Mouse (Mus musculus): ENCODE data around the gene Mbd6. TPM values are rescaled to one million over a fixed set of nuclear protein-coding genes. Genes with fewer than 3 reads are reported as not detected.

The Mbd6 gene
- polyA plus RNA-seq, 1 experiment from 2014 or later = 9.9 TPM

GRCm38 (mm10) chr10:127267318-127267717 lies 21.5 kb downstream of the Mbd6 start:
- Histone ChIP-seq H3K4me3 (ENCODE audit: low read length) (peak overlapping the region; percentile 98), H3K27me3 (replicated peaks; ENCODE audit: control insufficient read depth, insufficient read depth, low read length) (peaks cover 3% of the 10 kb centered on the region), H3K9me3 (ENCODE audit: control insufficient read depth, low read length) (no peaks in the 10 kb centered on the region), H3K4me2 (ENCODE audit: low read depth, low read length) (peak overlapping the region; percentile 83), H3K27ac (ENCODE audit: low read length) (no peak overlapping the region), H3K4me1 (ENCODE audit: control insufficient read depth, insufficient read depth, low read length) (peaks cover 23% of the 10 kb centered on the region), H3K36me3 (ENCODE audit: control insufficient read depth, insufficient read depth, low read length) (no peaks in the 10 kb centered on the region), H3K9ac (ENCODE audit: low read depth, low read length) (peak overlapping the region; percentile 100)
- WGBS = 64% methylated on average over 5 of the region's 5 CpGs
- ATAC-seq = no peak

GRCm38 (mm10) chr10:127266112-127267091 lies 22.4 kb downstream of the Mbd6 start, which contains the start of gene Dctn2:
Dctn2 (plus strand) TSS chr10:127266368.
- Histone ChIP-seq H3K27me3 (replicated peaks; ENCODE audit: control insufficient read depth, insufficient read depth, low read length) (peaks cover 5% of the 10 kb centered on the region), H3K9ac (ENCODE audit: low read depth, low read length) (peak within 1 kb of the TSS; percentile 100), H3K36me3 (ENCODE audit: control insufficient read depth, insufficient read depth, low read length) (no peaks in the 10 kb centered on the region), H3K4me1 (ENCODE audit: control insufficient read depth, insufficient read depth, low read length) (peaks cover 23% of the 10 kb centered on the region), H3K4me3 (ENCODE audit: low read length) (peak within 1 kb of the TSS; percentile 98), H3K9me3 (ENCODE audit: control insufficient read depth, low read length) (no peaks in the 10 kb centered on the region), H3K27ac (ENCODE audit: low read length) (peak within 1 kb of the TSS; percentile 81), H3K4me2 (ENCODE audit: low read depth, low read length) (peak within 1 kb of the TSS; percentile 83)
- WGBS = under 1% methylated on average over 70 of the region's 70 CpGs
- ATAC-seq = peak; percentile 97

- Histone ChIP-seq H3K9ac (ENCODE audit: low read depth, low read length) (no peak overlapping the region), H3K27ac (ENCODE audit: low read length) (no peak overlapping the region), H3K4me1 (ENCODE audit: control insufficient read depth, insufficient read depth, low read length) (peaks cover 23% of the 10 kb centered on the region), H3K4me3 (ENCODE audit: low read length) (no peak overlapping the region), H3K27me3 (replicated peaks; ENCODE audit: control insufficient read depth, insufficient read depth, low read length) (peaks cover 5% of the 10 kb centered on the region), H3K9me3 (ENCODE audit: control insufficient read depth, low read length) (no peaks in the 10 kb centered on the region), H3K4me2 (ENCODE audit: low read depth, low read length) (0 out of 2 replicates have a peak overlapping the region, but pooled peaks have one; percentile 13), H3K36me3 (ENCODE audit: control insufficient read depth, insufficient read depth, low read length) (no peaks in the 10 kb centered on the region)
- peak; percentile 44; the same call in 1 of the 2 replicates for ATAC-seq
- 30% methylated on average over 4 of the region's 4 CpGs for WGBS
These were observed 23.1 kb downstream of the Mbd6 start for GRCm38 (mm10) chr10:127265727-127266111.

GRCm38 (mm10) chr10:127264971-127265370 lies 23.8 kb downstream of the Mbd6 start:
- Histone ChIP-seq H3K4me2 (ENCODE audit: low read depth, low read length) (no peak overlapping the region), H3K36me3 (ENCODE audit: control insufficient read depth, insufficient read depth, low read length) (no peaks in the 10 kb centered on the region), H3K4me1 (ENCODE audit: control insufficient read depth, insufficient read depth, low read length) (peaks cover 22% of the 10 kb centered on the region), H3K4me3 (ENCODE audit: low read length) (no peak overlapping the region), H3K27ac (ENCODE audit: low read length) (no peak overlapping the region), H3K9ac (ENCODE audit: low read depth, low read length) (no peak overlapping the region), H3K9me3 (ENCODE audit: control insufficient read depth, low read length) (no peaks in the 10 kb centered on the region), H3K27me3 (replicated peaks; ENCODE audit: control insufficient read depth, insufficient read depth, low read length) (peaks cover 5% of the 10 kb centered on the region)
- ATAC-seq = no peak
- WGBS = 72% methylated on average over 4 of the region's 4 CpGs

GRCm38 (mm10) chr10:127264336-127264735 lies 24.5 kb downstream of the Mbd6 start:
- 77% methylated on average over 8 of the region's 8 CpGs for WGBS
- H3K9me3 ChIP-seq (ENCODE audit: control insufficient read depth, low read length) = no peaks in the 10 kb centered on the region
- peaks cover 5% of the 10 kb centered on the region for H3K27me3 ChIP-seq (replicated peaks; ENCODE audit: control insufficient read depth, insufficient read depth, low read length)
- no peak for ATAC-seq
- no peak overlapping the region for H3K27ac ChIP-seq (ENCODE audit: low read length)
- peaks cover 21% of the 10 kb centered on the region for H3K4me1 ChIP-seq (ENCODE audit: control insufficient read depth, insufficient read depth, low read length)
- no peaks in the 10 kb centered on the region for H3K36me3 ChIP-seq (ENCODE audit: control insufficient read depth, insufficient read depth, low read length)
- H3K9ac ChIP-seq (ENCODE audit: low read depth, low read length) = no peak overlapping the region
- H3K4me3 ChIP-seq (ENCODE audit: low read length) = no peak overlapping the region
- no peak overlapping the region for H3K4me2 ChIP-seq (ENCODE audit: low read depth, low read length)

- H3K9ac ChIP-seq (ENCODE audit: low read depth, low read length) = no peak overlapping the region
- no peak for ATAC-seq
- H3K36me3 ChIP-seq (ENCODE audit: control insufficient read depth, insufficient read depth, low read length) = no peaks in the 10 kb centered on the region
- peaks cover 16% of the 10 kb centered on the region for H3K4me1 ChIP-seq (ENCODE audit: control insufficient read depth, insufficient read depth, low read length)
- H3K9me3 ChIP-seq (ENCODE audit: control insufficient read depth, low read length) = no peaks in the 10 kb centered on the region
- no peak overlapping the region for H3K27ac ChIP-seq (ENCODE audit: low read length)
- no peak overlapping the region for H3K4me3 ChIP-seq (ENCODE audit: low read length)
- 59% methylated on average over 3 of the region's 3 CpGs for WGBS
- no peak overlapping the region for H3K4me2 ChIP-seq (ENCODE audit: low read depth, low read length)
- H3K27me3 ChIP-seq (replicated peaks; ENCODE audit: control insufficient read depth, insufficient read depth, low read length) = peaks cover 5% of the 10 kb centered on the region
These were observed 25.2 kb downstream of the Mbd6 start for GRCm38 (mm10) chr10:127263631-127264030.

- no peak for ATAC-seq
- Histone ChIP-seq H3K36me3 (ENCODE audit: control insufficient read depth, insufficient read depth, low read length) (no peaks in the 10 kb centered on the region), H3K27ac (ENCODE audit: low read length) (no peak within 1 kb of the TSS), H3K4me2 (ENCODE audit: low read depth, low read length) (peak within 1 kb of the TSS; percentile 83), H3K4me3 (ENCODE audit: low read length) (peak within 1 kb of the TSS; percentile 49), H3K9ac (ENCODE audit: low read depth, low read length) (peak within 1 kb of the TSS; percentile 62), H3K9me3 (ENCODE audit: control insufficient read depth, low read length) (no peaks in the 10 kb centered on the region), H3K27me3 (replicated peaks; ENCODE audit: control insufficient read depth, insufficient read depth, low read length) (peaks cover 5% of the 10 kb centered on the region), H3K4me1 (ENCODE audit: control insufficient read depth, insufficient read depth, low read length) (peaks cover 10% of the 10 kb centered on the region)
- 2% methylated on average over 53 of the region's 53 CpGs for WGBS
These were observed 26.0 kb downstream of the Mbd6 start, which contains the start of gene Kif5a for GRCm38 (mm10) chr10:127262548-127263398. Kif5a (minus strand) TSS chr10:127263348.

- Histone ChIP-seq H3K9me3 (ENCODE audit: control insufficient read depth, low read length) (no peaks in the 10 kb centered on the region), H3K4me1 (ENCODE audit: control insufficient read depth, insufficient read depth, low read length) (peaks cover 5% of the 10 kb centered on the region; the same call in 1 of the 2 replicates), H3K9ac (ENCODE audit: low read depth, low read length) (no peak overlapping the region), H3K27ac (ENCODE audit: low read length) (no peak overlapping the region), H3K4me3 (ENCODE audit: low read length) (no peak overlapping the region), H3K4me2 (ENCODE audit: low read depth, low read length) (no peak overlapping the region), H3K36me3 (ENCODE audit: control insufficient read depth, insufficient read depth, low read length) (no peaks in the 10 kb centered on the region), H3K27me3 (replicated peaks; ENCODE audit: control insufficient read depth, insufficient read depth, low read length) (peaks cover 5% of the 10 kb centered on the region)
- 68% methylated on average over 15 of the region's 15 CpGs for WGBS
- no peak for ATAC-seq
These were observed 26.9 kb downstream of the Mbd6 start for GRCm38 (mm10) chr10:127261706-127262547.

Measured in intestine, embryonic 16.5 days (tissue).